Mouse (Mus musculus) lung, embryonic 16.5 days (tissue): Measurements from ENCODE around the gene Mst1r. TPM values are rescaled to one million over a fixed set of nuclear protein-coding genes. Genes with fewer than 3 reads are reported as not detected.

ENCODE experiments used
- ATAC-seq: fragments of 200-750 bp; cut with Nextera tagmentation; 2 replicates; pipeline ENCODE4 v1.8.0; 2017; ENCODE audit warnings: low read depth, mild to moderate bottlenecking, moderate library complexity
- H3K27ac ChIP-seq: fragments of 300-500 bp; sonication (generic); 2 replicates; pipeline ENCODE4 v1.5.1; 2014; ENCODE audit warnings: mild to moderate bottlenecking, control low read depth, low read length
- H3K27me3 ChIP-seq: fragments of 300-500 bp; sonication (generic); 2 replicates; pipeline ENCODE4 v1.6.1; 2014; ENCODE audit warnings: low read depth, low read length, mixed read lengths; ENCODE audit not compliant: control insufficient read depth, insufficient read depth
- H3K36me3 ChIP-seq: fragments of 300-500 bp; sonication (generic); 2 replicates; pipeline ENCODE4 v1.6.1; 2014; ENCODE audit warnings: low read length; ENCODE audit not compliant: control insufficient read depth, insufficient read depth
- H3K4me1 ChIP-seq: fragments of 300-500 bp; sonication (generic); replicated peaks from 2 replicates; pipeline ENCODE4 v1.6.1; 2014; ENCODE audit warnings: low read length, mixed read lengths; ENCODE audit not compliant: control insufficient read depth, insufficient read depth
- H3K4me2 ChIP-seq: fragments of 300-500 bp; sonication (generic); 2 replicates; pipeline ENCODE4 v1.6.1; 2014; ENCODE audit warnings: low read depth, low read length, control low read depth
- H3K4me3 ChIP-seq: fragments of 300-500 bp; sonication (generic); 2 replicates; pipeline ENCODE4 v1.5.1; 2014; ENCODE audit warnings: mild to moderate bottlenecking, low read length, control low read depth
- H3K9ac ChIP-seq: fragments of 300-500 bp; sonication (generic); 2 replicates; pipeline ENCODE4 v1.6.1; 2014; ENCODE audit warnings: low read length, control low read depth
- H3K9me3 ChIP-seq: fragments of 300-500 bp; sonication (generic); 2 replicates; pipeline ENCODE4 v1.6.1; 2016; ENCODE audit warnings: low read length; ENCODE audit not compliant: control insufficient read depth
- WGBS: fragments of 180-500 bp; shearing (Covaris S2); extraction: QIAGEN DNeasy Blood & Tissue Kit; methylation state at CpG from one replicate; pipeline ENCODE4 v1.1.7; 2014; 5-methylcytosine and 5-hydroxymethylcytosine counted together
- polyA plus RNA-seq: library from polyadenylated mRNA; unstranded; fragments of >200 nt; fragmentation: Nextera tagmentation; extraction: Ambion mirVana; gene quantifications from 2 replicates; pipeline ENCODE4 v1.2.1, GENCODE M21; 2015

Gene Mst1r
- polyA plus RNA-seq, 1 experiment from 2014 or later = 6.0 TPM

GRCm38 (mm10) chr9:107968531-107968930 is 61.9 kb downstream of the Mst1r start:
- Histone ChIP-seq H3K9ac (no peak overlapping the region), H3K36me3 (peaks cover 7% of the 10 kb centered on the region)
- ATAC-seq = no peak

More at GRCm38 (mm10) chr9:107968531-107968930, 61.9 kb downstream of the Mst1r start:
- no peaks in the 10 kb centered on the region for H3K9me3 ChIP-seq
- 87% methylated on average over 7 of the region's 7 CpGs for WGBS
- H3K27me3 ChIP-seq = no peaks in the 10 kb centered on the region
- H3K4me2 ChIP-seq = no peak overlapping the region
- H3K27ac ChIP-seq = no peak overlapping the region
- no peak overlapping the region for H3K4me3 ChIP-seq
- H3K4me1 ChIP-seq = no peaks in the 10 kb centered on the region

Other genes starting within 250 kb of the Mst1r start
- 4.5 and 5.4 TPM in 2 replicates for gene Slc38a3, start 237.3 kb upstream of the Mst1r start, polyA plus RNA-seq
- 0.65 and 1.2 TPM in 2 replicates for gene Gnat1, start 227.2 kb upstream of the Mst1r start, polyA plus RNA-seq
- 10.4 and 11.8 TPM in 2 replicates for gene Sema3f, start 196.4 kb upstream of the Mst1r start, polyA plus RNA-seq
- 212 and 220 TPM in 2 replicates for gene Rbm5, start 135.9 kb upstream of the Mst1r start, polyA plus RNA-seq
- 70.0 and 70.2 TPM in 2 replicates for gene Rbm6, start 33.6 kb upstream of the Mst1r start, polyA plus RNA-seq
- gene Mon1a, start 18.7 kb upstream of the Mst1r start, polyA plus RNA-seq = 12.5 and 13.8 TPM in 2 replicates
- gene Actl11, start 21.6 kb downstream of the Mst1r start, polyA plus RNA-seq = not detected in 2 replicates
- 2.0 and 2.5 TPM in 2 replicates for gene Camkv, start 28.8 kb downstream of the Mst1r start, polyA plus RNA-seq
- gene Traip, start 43.3 kb downstream of the Mst1r start, polyA plus RNA-seq = 24.0 and 24.3 TPM in 2 replicates
- gene Uba7, start 68.6 kb downstream of the Mst1r start, polyA plus RNA-seq = 20.6 and 24.2 TPM in 2 replicates
- 3.4 and 4.8 TPM in 2 replicates for gene Gm20661, start 76.2 kb downstream of the Mst1r start, polyA plus RNA-seq
- 64.3 and 71.1 TPM in 2 replicates for gene Inka1, start 79.0 kb downstream of the Mst1r start, polyA plus RNA-seq
- 7.7 and 9.4 TPM in 2 replicates for gene Cdhr4, start 85.6 kb downstream of the Mst1r start, polyA plus RNA-seq
- gene Gm20662, start 89.5 kb downstream of the Mst1r start, polyA plus RNA-seq = 0.36 and 0.75 TPM in 2 replicates
- 55.3 and 57.5 TPM in 2 replicates for gene Ip6k1, start 95.6 kb downstream of the Mst1r start, polyA plus RNA-seq
- gene Gmppb, start 142.4 kb downstream of the Mst1r start, polyA plus RNA-seq = 25.6 and 26.5 TPM in 2 replicates
- 2.5 and 3.0 TPM in 2 replicates for gene Amigo3, start 146.3 kb downstream of the Mst1r start, polyA plus RNA-seq
- gene Mst1, start 173.6 kb downstream of the Mst1r start, polyA plus RNA-seq = 0.41 and 1.2 TPM in 2 replicates
- gene Rnf123, start 176.5 kb downstream of the Mst1r start, polyA plus RNA-seq = 24.9 and 27.1 TPM in 2 replicates
- gene Apeh, start 187.7 kb downstream of the Mst1r start, polyA plus RNA-seq = 53.1 and 59.9 TPM in 2 replicates